Mouse (Mus musculus) large intestine, adult 2 months (tissue): ENCODE measurements around the gene Leng8. TPM values are rescaled to one million over a fixed set of nuclear protein-coding genes. Genes with fewer than 3 reads are reported as not detected.

Experiments used
- DNase-seq: peaks from one replicate; pipeline ENCODE4 v3.0.0-alpha.2; 2012; ENCODE audit warnings: low read depth, low spot score
- WGBS: fragments of 180-500 bp; shearing (Covaris S2); methylation state at CpG from one replicate; pipeline ENCODE4 v1.1.7; 2018; 5-methylcytosine and 5-hydroxymethylcytosine counted together
- polyA plus RNA-seq: library from polyadenylated mRNA; depleted of rRNA; stranded (reverse); fragments of >200 nt; gene quantifications from 2 replicates; pipeline ENCODE4 v1.2.3, GENCODE M21; 2012; rRNA removed

Leng8 gene
- polyA plus RNA-seq = 97.6 and 326 TPM in 2 replicates

GRCm38 (mm10) chr7:4136771-4137531, at the start of gene Leng8:
Gene Leng8 (plus strand): TSS chr7:4137039.
- under 1% methylated on average over 75 of the region's 78 CpGs for WGBS
- peak; percentile 95 for DNase-seq

GRCm38 (mm10) chr7:4087238-4087895, 49.5 kb upstream of the Leng8 start:
- DNase-seq = no peak
- WGBS = 55% methylated on average over 4 of the region's 4 CpGs

- DNase-seq = no peak
- WGBS = 65% methylated on average over 6 of the region's 6 CpGs
Measured at GRCm38 (mm10) chr7:4087896-4088480, 48.9 kb upstream of the Leng8 start.

GRCm38 (mm10) chr7:4088679-4089078, 48.2 kb upstream of the Leng8 start:
- no peak for DNase-seq
- WGBS = 78% methylated on average over 2 of the region's 2 CpGs

- WGBS = 73% methylated on average over 8 of the region's 8 CpGs
- DNase-seq = no peak
Measured at GRCm38 (mm10) chr7:4091170-4091569, 45.7 kb upstream of the Leng8 start.

GRCm38 (mm10) chr7:4098301-4098700, 38.5 kb upstream of the Leng8 start:
- DNase-seq = no peak
- WGBS = 62% methylated on average over 2 of the region's 2 CpGs

- 44% methylated on average over 2 of the region's 2 CpGs for WGBS
- DNase-seq = no peak
Measured at GRCm38 (mm10) chr7:4098832-4099231, 38.0 kb upstream of the Leng8 start.

- 85% methylated on average over 5 of the region's 5 CpGs for WGBS
- no peak for DNase-seq
Measured at GRCm38 (mm10) chr7:4101144-4101543, 35.7 kb upstream of the Leng8 start.

- no peak for DNase-seq
- 16% methylated on average over 4 of the region's 4 CpGs for WGBS
Measured at GRCm38 (mm10) chr7:4103411-4103810, 33.4 kb upstream of the Leng8 start.

- WGBS = 62% methylated on average over 3 of the region's 3 CpGs
- DNase-seq = no peak
Measured at GRCm38 (mm10) chr7:4111766-4112165, 25.1 kb upstream of the Leng8 start.

GRCm38 (mm10) chr7:4117050-4117814, 19.6 kb upstream of the Leng8 start:
- no peak for DNase-seq
- WGBS = 67% methylated on average over 8 of the region's 8 CpGs

GRCm38 (mm10) chr7:4119344-4119902, 17.4 kb upstream of the Leng8 start, which contains the start of gene Ttyh1:
Gene Ttyh1 (plus strand): TSS chr7:4119408.
- WGBS = 2% methylated on average over 36 of the region's 37 CpGs
- no peak for DNase-seq

- DNase-seq = no peak
- WGBS = 23% methylated on average over 18 of the region's 19 CpGs
Measured at GRCm38 (mm10) chr7:4119976-4120921, 16.6 kb upstream of the Leng8 start.

GRCm38 (mm10) chr7:4122076-4122768, 14.6 kb upstream of the Leng8 start:
- no peak for DNase-seq
- 50% methylated on average over 11 of the region's 11 CpGs for WGBS

GRCm38 (mm10) chr7:4122783-4123182, 14.1 kb upstream of the Leng8 start:
- DNase-seq = no peak
- WGBS = 89% methylated on average over 10 of the region's 10 CpGs

GRCm38 (mm10) chr7:4123732-4124131, 13.1 kb upstream of the Leng8 start:
- 79% methylated on average over 1 of the region's 1 CpGs for WGBS
- no peak for DNase-seq

- DNase-seq = no peak
- WGBS = 11% methylated on average over 10 of the region's 10 CpGs
Measured at GRCm38 (mm10) chr7:4124315-4124759, 12.5 kb upstream of the Leng8 start.

- WGBS = 52% methylated on average over 5 of the region's 5 CpGs
- no peak for DNase-seq
Measured at GRCm38 (mm10) chr7:4124856-4125255, 12.0 kb upstream of the Leng8 start.
